Mouse (Mus musculus) cortical plate, adult 2 months (tissue): ENCODE data around the gene Mybpc2.

Experiments
- CTCF ChIP-seq: fragments of 200-500 bp; IDR thresholded peaks from 2 replicates; pipeline ENCODE4 v1.5.1; 2011; ENCODE audit warnings: mild to moderate bottlenecking, control low read depth, low read length; ENCODE audit not compliant: insufficient read depth; ENCODE audit errors: extremely low read depth
- POLR2A ChIP-seq: fragments of 200-500 bp; IDR thresholded peaks from 2 replicates; pipeline ENCODE4 v1.6.1; 2011; ENCODE audit warnings: mild to moderate bottlenecking, low read length, control low read depth; ENCODE audit not compliant: insufficient read depth; ENCODE audit errors: extremely low read depth

DNA sequence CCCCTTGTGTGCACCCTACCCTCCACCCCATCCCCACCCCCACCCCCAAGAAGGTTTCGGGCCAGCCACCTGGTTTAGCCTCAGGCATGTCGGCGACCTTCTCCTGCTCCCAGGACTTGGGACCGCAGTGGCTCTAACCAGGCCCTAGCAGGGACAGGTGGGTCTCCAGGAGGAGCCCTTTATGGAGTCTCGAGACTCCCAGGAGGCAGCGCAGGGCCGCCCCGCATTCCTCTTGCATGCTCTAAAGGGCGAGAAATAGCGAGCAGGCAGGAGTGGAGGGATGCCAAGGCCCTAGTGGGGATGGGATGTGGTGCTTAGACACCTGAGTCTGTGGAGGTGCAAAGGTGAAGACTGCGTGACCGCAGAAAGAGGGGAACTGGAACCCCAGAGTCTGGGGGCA lies at the start of gene Mybpc2:
- no peak for TF ChIP-seq CTCF
- no peak for TF ChIP-seq POLR2A
